Mouse (Mus musculus) MEL (cell line): ENCODE measurements around the gene Vsig10l. TPM values are rescaled to one million over a fixed set of nuclear protein-coding genes. Genes with fewer than 3 reads are reported as not detected.
A peak's percentile ranks its signal among the peaks of the same experiment; 100 is the strongest.

ENCODE experiments used
- DNase-seq: peaks from one replicate; pipeline ENCODE4 v3.0.0; 2011; ENCODE audit warnings: low read depth, low spot score
- H3K27ac ChIP-seq: 2 replicates; pipeline ENCODE4 v1.5.1; 2012; ENCODE audit warnings: low read depth, mild to moderate bottlenecking, control low read depth, low read length, moderate library complexity; ENCODE audit not compliant: control insufficient read depth
- H3K27me3 ChIP-seq, 2 experiments: fragments of 150-350 bp in 1 of 2; sonication (generic) in 1 of 2; 2 replicates each; pipeline ENCODE4 v1.6.1; 2012; ENCODE audit warnings: low read length in 2 of 2, mild to moderate bottlenecking in 2 of 2, improper control_type of control experiment in 1 of 2, moderate library complexity in 1 of 2; ENCODE audit not compliant: insufficient read depth in 2 of 2, control insufficient read depth in 1 of 2
- H3K36me3 ChIP-seq, 2 experiments: 2 replicates each; pipeline ENCODE4 v1.6.1; 2012 to 2014; ENCODE audit warnings: low read length in 2 of 2, improper control_type of control experiment in 1 of 2, inconsistent platforms in 1 of 2, mild to moderate bottlenecking in 1 of 2; ENCODE audit not compliant: insufficient read depth in 2 of 2, control insufficient read depth in 1 of 2
- H3K4me1 ChIP-seq, 2 experiments: fragments of 150-350 bp in 1 of 2; sonication (generic) in 1 of 2; 2 replicates each; pipeline ENCODE4 v1.6.1; 2012; ENCODE audit warnings: low read length in 2 of 2, improper control_type of control experiment in 1 of 2, mild to moderate bottlenecking in 1 of 2; ENCODE audit not compliant: insufficient read depth in 2 of 2, control insufficient read depth in 1 of 2
- H3K4me3 ChIP-seq, 2 experiments: fragments of 150-350 bp in 1 of 2; sonication (generic) in 1 of 2; 2 replicates each; pipeline ENCODE4 v1.5.1; 2012; ENCODE audit warnings: low read depth in 2 of 2, low read length in 2 of 2, mild to moderate bottlenecking in 2 of 2, moderate library complexity in 2 of 2, control low read depth in 1 of 2, improper control_type of control experiment in 1 of 2; ENCODE audit not compliant: control insufficient read depth in 1 of 2, insufficient read depth in 1 of 2
- H3K79me2 ChIP-seq: 2 replicates; pipeline ENCODE4 v1.6.1; 2012; ENCODE audit warnings: mild to moderate bottlenecking, low read length, moderate library complexity; ENCODE audit not compliant: control insufficient read depth, poor library complexity, insufficient read depth
- H3K9ac ChIP-seq: 2 replicates; pipeline ENCODE4 v1.6.1; 2012; ENCODE audit warnings: low read depth, mild to moderate bottlenecking, control low read depth, low read length, moderate library complexity; ENCODE audit not compliant: control insufficient read depth, poor library complexity, severe bottlenecking
- H3K9me3 ChIP-seq: fragments of 150-350 bp; sonication (generic); replicated peaks from 2 replicates; pipeline ENCODE4 v1.6.1; 2012; ENCODE audit warnings: mild to moderate bottlenecking, low read length, improper control_type of control experiment, moderate library complexity; ENCODE audit not compliant: insufficient read depth
- BHLHE40 ChIP-seq: IDR thresholded peaks from 2 replicates; pipeline ENCODE4 v1.6.1; 2012; ENCODE audit warnings: low read depth, mild to moderate bottlenecking, inconsistent platforms, low read length, improper control_type of control experiment, borderline replicate concordance
- CTCF ChIP-seq, 3 experiments: IDR thresholded peaks in 2 of 3; conservative IDR thresholded peaks in 1 of 3; 2 replicates each; pipeline ENCODE4 v1.5.1; 2011 to 2012; ENCODE audit warnings: low read length in 3 of 3, low read depth in 2 of 3, mild to moderate bottlenecking in 2 of 3, improper control_type of control experiment in 1 of 3, inconsistent platforms in 1 of 3, mixed read lengths in 1 of 3, moderate library complexity in 1 of 3; ENCODE audit not compliant: control insufficient read depth in 1 of 3, insufficient read depth in 1 of 3, poor library complexity in 1 of 3, severe bottlenecking in 1 of 3
- ELF1 ChIP-seq: IDR thresholded peaks from 2 replicates; pipeline ENCODE4 v1.6.1; 2014; ENCODE audit warnings: low read depth, mild to moderate bottlenecking, inconsistent platforms, low read length, improper control_type of control experiment, moderate library complexity
- GATA1 ChIP-seq: IDR thresholded peaks from 2 replicates; pipeline ENCODE4 v1.6.1; 2011; ENCODE audit warnings: low read depth, low read length, improper control_type of control experiment
- HCFC1 ChIP-seq: IDR thresholded peaks from 2 replicates; pipeline ENCODE4 v1.6.1; 2012; ENCODE audit warnings: low read depth, mild to moderate bottlenecking, inconsistent platforms, low read length, improper control_type of control experiment, moderate library complexity
- JUND ChIP-seq: IDR thresholded peaks from 2 replicates; pipeline ENCODE4 v1.6.1; 2011; ENCODE audit warnings: low read depth, mild to moderate bottlenecking, improper control_type of control experiment, low read length
- MAFK ChIP-seq: IDR thresholded peaks from 2 replicates; pipeline ENCODE4 v1.6.1; 2011; ENCODE audit warnings: low read depth, mild to moderate bottlenecking, low read length, improper control_type of control experiment, borderline replicate concordance
- MAX ChIP-seq: IDR thresholded peaks from 2 replicates; pipeline ENCODE4 v1.6.1; 2011; ENCODE audit warnings: low read length, improper control_type of control experiment
- MAZ ChIP-seq: IDR thresholded peaks from 2 replicates; pipeline ENCODE4 v1.6.1; 2012; ENCODE audit warnings: low read depth, mild to moderate bottlenecking, inconsistent platforms, low read length, improper control_type of control experiment
- MEF2A ChIP-seq: IDR thresholded peaks from 2 replicates; pipeline ENCODE4 v1.6.1; 2014; ENCODE audit warnings: low read depth, mild to moderate bottlenecking, inconsistent platforms, low read length, improper control_type of control experiment; ENCODE audit not compliant: poor library complexity, insufficient replicate concordance, severe bottlenecking; ENCODE audit errors: extremely low read depth
- MXI1 ChIP-seq: IDR thresholded peaks from 2 replicates; pipeline ENCODE4 v1.6.1; 2011; ENCODE audit warnings: mild to moderate bottlenecking, low read depth, low read length, improper control_type of control experiment
- MYB ChIP-seq: IDR thresholded peaks from 2 replicates; pipeline ENCODE4 v1.6.1; 2011; ENCODE audit warnings: mild to moderate bottlenecking, low read depth, low read length, improper control_type of control experiment
- MYC ChIP-seq: IDR thresholded peaks from 2 replicates; pipeline ENCODE4 v1.6.1; 2011; ENCODE audit warnings: low read depth, mild to moderate bottlenecking, low read length, improper control_type of control experiment, moderate library complexity
- NELFE ChIP-seq: IDR thresholded peaks from 2 replicates; pipeline ENCODE4 v1.6.1; 2011; ENCODE audit warnings: low read depth, low read length, improper control_type of control experiment
- NRF1 ChIP-seq: IDR thresholded peaks from 2 replicates; pipeline ENCODE4 v1.6.1; 2014; ENCODE audit warnings: low read depth, mild to moderate bottlenecking, inconsistent platforms, low read length, improper control_type of control experiment, moderate library complexity; ENCODE audit not compliant: poor library complexity, insufficient read depth, severe bottlenecking
- POLR2A ChIP-seq, 2 experiments: IDR thresholded peaks; 2 replicates each; pipeline ENCODE4 v1.6.1; 2011 to 2012; ENCODE audit warnings: low read length in 2 of 2, mild to moderate bottlenecking in 2 of 2, control low read depth in 1 of 2, improper control_type of control experiment in 1 of 2, low read depth in 1 of 2, moderate library complexity in 1 of 2; ENCODE audit not compliant: control insufficient read depth in 1 of 2, insufficient read depth in 1 of 2, poor library complexity in 1 of 2
- POLR2AphosphoS5 ChIP-seq: IDR thresholded peaks from 2 replicates; pipeline ENCODE4 v1.6.1; 2012; ENCODE audit warnings: low read depth, borderline replicate concordance, mild to moderate bottlenecking, inconsistent platforms, low read length, moderate library complexity, mixed read lengths
- SIN3A ChIP-seq: IDR thresholded peaks from 2 replicates; pipeline ENCODE4 v1.6.1; 2012; ENCODE audit warnings: low read length, improper control_type of control experiment, inconsistent platforms
- TBP ChIP-seq: IDR thresholded peaks from 2 replicates; pipeline ENCODE4 v1.8.0; 2011; ENCODE audit warnings: low read depth, low read length, improper control_type of control experiment
- UBTF ChIP-seq: IDR thresholded peaks from 2 replicates; pipeline ENCODE4 v1.6.1; 2012; ENCODE audit warnings: low read depth, mild to moderate bottlenecking, inconsistent platforms, low read length, improper control_type of control experiment, moderate library complexity, borderline replicate concordance; ENCODE audit not compliant: insufficient read depth
- USF1 ChIP-seq: IDR thresholded peaks from 2 replicates; pipeline ENCODE4 v1.6.1; 2014; ENCODE audit warnings: low read depth, mild to moderate bottlenecking, inconsistent platforms, low read length, improper control_type of control experiment, moderate library complexity
- ZMIZ1 ChIP-seq: IDR thresholded peaks from 2 replicates; pipeline ENCODE4 v1.6.1; 2012; ENCODE audit warnings: low read depth, mild to moderate bottlenecking, inconsistent platforms, low read length, improper control_type of control experiment, moderate library complexity
- polyA plus RNA-seq, 2 experiments: library from polyadenylated mRNA; stranded (reverse) in 1 of 2; unstranded in 1 of 2; fragments of >175 nt in 1 of 2; fragments of >200 nt in 1 of 2; gene quantifications; 2 replicates each; pipeline versions ENCODE4 v1.2.1 to v1.2.4; 2012; ENCODE audit warnings: low replicate concordance in 2 of 2, low read depth in 1 of 2; ENCODE audit not compliant: insufficient read length in 2 of 2, insufficient read depth in 1 of 2, missing spikeins in 1 of 2
- total RNA-seq: library from RNA; depleted of rRNA; stranded (reverse); fragments of 300-350 nt; gene quantifications from 2 replicates; pipeline ENCODE4 v1.2.3, GENCODE M21; 2012

The Vsig10l gene
- total and polyA plus RNA-seq, 3 experiments: 0.08 to 0.65 TPM; not detected in 1

DNA sequence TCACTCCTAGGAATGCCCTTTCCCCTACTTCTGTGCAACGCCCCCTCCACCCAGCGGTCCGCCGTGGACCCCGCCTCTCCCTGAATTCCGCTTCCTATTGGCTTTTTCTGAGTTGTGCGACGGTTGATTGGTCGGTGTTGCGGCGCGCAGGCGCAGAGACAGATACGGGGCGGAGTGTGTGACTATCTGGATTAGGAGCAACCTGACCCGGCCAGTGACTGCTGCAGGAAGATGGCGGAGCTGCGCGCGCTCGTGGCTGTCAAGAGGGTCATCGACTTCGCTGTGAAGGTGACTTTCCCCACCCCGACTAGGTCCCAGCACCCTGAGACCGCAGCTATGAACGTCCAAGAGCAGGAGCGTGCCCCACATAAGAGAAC, 19.0 kb upstream of the Vsig10l start, which contains the start of the genes Etfb and Gm45233:
Etfb (plus strand) TSS at position 167 of the 377 bp plus-strand sequence.
Gm45233 (plus strand) TSS at position 212 of the 377 bp plus-strand sequence.
- peak within 1 kb of the TSS; percentile 82 to 89 for H3K4me3 ChIP-seq
- H3K27ac ChIP-seq: peak within 1 kb of the TSS; percentile 73
- peak within 1 kb of the TSS; percentile 82 for H3K9ac ChIP-seq
- peak; percentile 97 for DNase-seq
- peaks cover 0 to 18% of the 10 kb centered on the region in 2 experiments; a peak in 2 of 4 replicates for H3K36me3 ChIP-seq
- no peaks in the 10 kb centered on the region for H3K27me3 ChIP-seq
- H3K79me2 ChIP-seq: peaks cover 25% of the 10 kb centered on the region
- peaks cover 2 to 45% of the 10 kb centered on the region in 2 experiments; a peak in 2 of 4 replicates for H3K4me1 ChIP-seq
- TF ChIP-seq TBP: peak; percentile 51
- TF ChIP-seq NRF1: peak; percentile 99
- TF ChIP-seq MYC: peak; percentile 37; the same call in 1 of the 2 replicates
- no peak for TF ChIP-seq MYB
- TF ChIP-seq BHLHE40: no peak
- 0 out of 2 replicates have a peak, but pooled peaks have one; percentile 57 for TF ChIP-seq MAX
- TF ChIP-seq ELF1: 0 out of 2 replicates have a peak, but pooled peaks have one; percentile 32
- peak; percentile 63 for TF ChIP-seq MXI1
- 0 out of 2 replicates have a peak, but pooled peaks have one; percentile 8 for TF ChIP-seq SIN3A
- peak; percentile 27 for TF ChIP-seq GATA1
- peak; percentile 67 to 69; a peak in 3 of 4 replicates for TF ChIP-seq POLR2A (IDR thresholded peaks at IDR 0.05; ENCODE audit: control insufficient read depth in 1 of 2, insufficient read depth in 1 of 2, low read depth in 1 of 2, low read length in 2 of 2, poor library complexity in 1 of 2)
- TF ChIP-seq NELFE: peak; percentile 73
- no peak for TF ChIP-seq USF1
- TF ChIP-seq ZMIZ1: peak; percentile 54; the same call in 1 of the 2 replicates
- H3K9me3 ChIP-seq: no peaks in the 10 kb centered on the region

DNA sequence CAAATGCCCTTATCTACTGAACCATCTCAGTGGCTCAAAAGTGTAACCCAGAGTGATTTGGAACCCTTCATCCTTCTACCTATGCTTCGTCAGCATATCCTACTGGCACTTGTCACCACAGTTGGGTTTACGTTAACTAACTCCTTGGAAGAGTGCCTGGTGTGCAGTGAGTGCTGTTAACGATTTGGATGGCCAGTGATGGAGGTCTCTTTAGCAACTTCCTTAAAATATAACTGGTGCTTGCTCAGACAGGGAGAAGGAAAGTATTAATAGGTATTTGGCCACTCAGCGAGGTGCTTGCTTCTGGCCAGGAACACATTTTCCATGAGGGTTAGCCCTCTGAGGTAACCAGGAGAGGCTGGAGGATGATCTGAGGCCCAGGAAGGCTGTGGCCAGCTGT, 15.2 kb upstream of the Vsig10l start:
- Histone ChIP-seq H3K4me1 (peaks cover 2 to 45% of the 10 kb centered on the region in 2 experiments; a peak in 2 of 4 replicates), H3K27ac (no peak overlapping the region)
- TF ChIP-seq POLR2A (IDR thresholded peaks at IDR 0.05; ENCODE audit: control insufficient read depth in 1 of 2, insufficient read depth in 1 of 2, low read depth in 1 of 2, low read length in 2 of 2, poor library complexity in 1 of 2): no peak
- TF ChIP-seq MEF2A: no peak
- TF ChIP-seq CTCF (IDR thresholded peaks at IDR 0.05 in 2 of 3, conservative IDR thresholded peaks at IDR 0.05 in 1 of 3; ENCODE audit: control insufficient read depth in 1 of 3, insufficient read depth in 1 of 3, low read depth in 2 of 3, low read length in 3 of 3, poor library complexity in 1 of 3, severe bottlenecking in 1 of 3): no peak
- TF ChIP-seq BHLHE40: no peak
- no peak for TF ChIP-seq HCFC1
- TF ChIP-seq MYB: no peak
- no peak for TF ChIP-seq UBTF
- TF ChIP-seq MAZ: no peak
- no peak for TF ChIP-seq MXI1
- no peak for TF ChIP-seq MAFK
- no peak for TF ChIP-seq POLR2AphosphoS5
- TF ChIP-seq JUND: no peak
- no peak for TF ChIP-seq NELFE
- TF ChIP-seq GATA1: no peak

More for the DNA sequence above, 15.2 kb upstream of the Vsig10l start:
- Histone ChIP-seq H3K27me3 (no peaks in the 10 kb centered on the region), H3K36me3 (peaks cover 0 to 21% of the 10 kb centered on the region in 2 experiments; a peak in 2 of 4 replicates), H3K79me2 (peaks cover 25% of the 10 kb centered on the region), H3K9me3 (no peaks in the 10 kb centered on the region), H3K4me3 (no peak overlapping the region), H3K9ac (no peak overlapping the region)
- no peak for DNase-seq
